Mouse (Mus musculus) lung, postnatal 25 days (tissue): ENCODE data around the gene Napsa.
A peak's percentile ranks its signal among the peaks of the same experiment; 100 is the strongest.

Source experiments
- DNase-seq: peaks from one replicate; pipeline ENCODE4 v3.0.0; 2022; ENCODE audit warnings: low spot score

The Napsa gene

GRCm38 (mm10) chr7:44572213-44572701 is at the start of gene Napsa:
Gene Napsa (plus strand): TSS chr7:44572380.
- DNase-seq = peak; percentile 81

- DNase-seq = no peak
Observed at GRCm38 (mm10) chr7:44523056-44523455, 49.1 kb upstream of the Napsa start.

- no peak for DNase-seq
Observed at GRCm38 (mm10) chr7:44524502-44524901, 47.7 kb upstream of the Napsa start, which contains the start of gene Mybpc2. Gene Mybpc2 (minus strand): TSS chr7:44524656.

GRCm38 (mm10) chr7:44525126-44525832 is 46.9 kb upstream of the Napsa start:
- peak; percentile 91 for DNase-seq

- DNase-seq = no peak
Observed at GRCm38 (mm10) chr7:44526414-44527154, 45.6 kb upstream of the Napsa start.

GRCm38 (mm10) chr7:44527483-44528398 is 44.4 kb upstream of the Napsa start:
- peak; percentile 87 for DNase-seq

- no peak for DNase-seq
Observed at GRCm38 (mm10) chr7:44529518-44529917, 42.7 kb upstream of the Napsa start.

GRCm38 (mm10) chr7:44530507-44530906 is 41.7 kb upstream of the Napsa start:
- no peak for DNase-seq

GRCm38 (mm10) chr7:44531207-44531606 is 41.0 kb upstream of the Napsa start:
- no peak for DNase-seq

- DNase-seq = no peak
Observed at GRCm38 (mm10) chr7:44531946-44532732, 40.0 kb upstream of the Napsa start, which contains the start of gene Spib. Gene Spib (minus strand): TSS chr7:44532071.

GRCm38 (mm10) chr7:44532918-44533745 is 39.0 kb upstream of the Napsa start:
- DNase-seq = no peak

- DNase-seq = no peak
Observed at GRCm38 (mm10) chr7:44533746-44534045, 38.5 kb upstream of the Napsa start.

GRCm38 (mm10) chr7:44534242-44534641 is 37.9 kb upstream of the Napsa start:
- peak; percentile 49 for DNase-seq

- no peak for DNase-seq
Observed at GRCm38 (mm10) chr7:44534656-44535441, 37.3 kb upstream of the Napsa start.

- DNase-seq = no peak
Observed at GRCm38 (mm10) chr7:44535657-44536589, 36.3 kb upstream of the Napsa start.

- peak; percentile 81 for DNase-seq
Observed at GRCm38 (mm10) chr7:44536590-44536968, 35.6 kb upstream of the Napsa start.

- no peak for DNase-seq
Observed at GRCm38 (mm10) chr7:44537009-44537408, 35.2 kb upstream of the Napsa start.

- DNase-seq = no peak
Observed at GRCm38 (mm10) chr7:44537496-44537895, 34.7 kb upstream of the Napsa start.
